Mouse (Mus musculus): ENCODE measurements around the gene Ube2i. TPM values are rescaled to one million over a fixed set of nuclear protein-coding genes. Genes with fewer than 3 reads are reported as not detected.
"Not testable (repeated sequence)": the region's sequence is repeated elsewhere in the genome, so short reads cannot be mapped to it uniquely, and the experiment has no call there.

Gene Ube2i
- total RNA-seq, 2 experiments from 2014 or later: 297 to 302 TPM

GRCm38 (mm10) chr17:25256140-25256754 lies 18.2 kb downstream of the Ube2i start, which contains the start of gene Baiap3:
Gene Baiap3 (minus strand): TSS chr17:25256364.
- intact Hi-C loops (cut with DNase I): no loop called here
- no peak for DNase-seq

DNA sequence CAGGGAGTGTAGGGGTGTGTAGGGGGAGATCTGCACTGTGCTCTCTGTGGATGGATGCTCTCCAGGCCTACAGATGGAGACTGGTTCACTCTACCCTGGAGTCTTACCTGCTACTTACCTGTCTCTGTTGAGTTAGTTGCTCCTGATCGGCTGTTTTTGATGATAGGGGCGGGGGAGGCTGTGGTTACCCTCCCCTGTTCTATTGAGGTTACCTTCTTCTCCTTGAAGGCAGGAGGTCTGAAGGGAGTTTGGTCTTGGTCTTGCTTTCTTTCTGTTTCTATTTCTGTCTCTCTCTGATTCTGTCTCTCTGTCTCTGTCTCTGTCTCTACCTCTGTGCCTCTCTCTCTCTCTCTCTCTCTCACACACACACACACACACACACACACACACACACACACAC lies 19.3 kb downstream of the Ube2i start:
- no peak for DNase-seq
- intact Hi-C loops (cut with DNase I): no loop called here

GRCm38 (mm10) chr17:25253760-25254159 lies 20.7 kb downstream of the Ube2i start:
- no peak for DNase-seq
- intact Hi-C loops (cut with DNase I): no loop called here

GRCm38 (mm10) chr17:25252643-25253042 lies 21.8 kb downstream of the Ube2i start:
- DNase-seq: no peak
- intact Hi-C loops (cut with DNase I): no loop called here

DNA sequence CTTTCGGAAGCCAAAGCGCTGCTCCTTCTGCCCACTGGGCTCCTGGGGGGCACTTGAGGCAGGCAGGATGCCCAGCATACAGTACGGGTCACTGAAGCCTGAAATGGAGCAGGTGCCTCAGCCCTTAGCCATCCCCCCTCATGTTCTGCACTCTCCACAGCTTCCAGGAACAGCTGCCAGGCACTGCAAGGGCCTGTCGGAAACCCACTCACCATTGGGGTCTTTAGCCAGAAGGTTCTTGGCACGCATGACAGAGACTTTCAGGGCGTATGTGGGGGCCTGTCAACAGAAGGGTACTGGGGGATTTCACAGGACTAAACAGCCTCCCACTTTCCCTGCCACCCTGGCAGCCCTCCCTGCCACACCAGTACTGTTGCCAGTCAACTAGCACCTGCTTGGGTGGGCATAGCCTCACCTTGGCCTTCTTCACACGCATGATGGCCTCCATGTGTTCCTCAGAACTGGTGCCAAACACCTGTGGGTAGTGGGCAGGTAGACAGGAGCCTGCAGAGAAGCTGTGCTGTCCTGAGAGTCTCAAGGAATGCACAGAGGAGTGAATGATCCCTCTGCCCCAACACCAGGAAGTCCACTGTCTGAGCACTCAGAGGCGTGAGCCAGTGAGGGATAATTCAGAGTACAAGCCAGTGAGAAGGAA lies 24.1 kb downstream of the Ube2i start:
- intact Hi-C loops (cut with DNase I): no loop called here
- DNase-seq: peak; percentile 80

GRCm38 (mm10) chr17:25248033-25248750 lies 26.2 kb downstream of the Ube2i start:
- DNase-seq: no peak
- intact Hi-C loops (cut with DNase I): no loop called here

GRCm38 (mm10) chr17:25244239-25244638 lies 30.2 kb downstream of the Ube2i start:
- intact Hi-C loops (cut with DNase I): no loop called here
- DNase-seq: no peak

GRCm38 (mm10) chr17:25243131-25243780 lies 31.2 kb downstream of the Ube2i start:
- intact Hi-C loops (cut with DNase I): no loop called here
- DNase-seq: no peak

DNA sequence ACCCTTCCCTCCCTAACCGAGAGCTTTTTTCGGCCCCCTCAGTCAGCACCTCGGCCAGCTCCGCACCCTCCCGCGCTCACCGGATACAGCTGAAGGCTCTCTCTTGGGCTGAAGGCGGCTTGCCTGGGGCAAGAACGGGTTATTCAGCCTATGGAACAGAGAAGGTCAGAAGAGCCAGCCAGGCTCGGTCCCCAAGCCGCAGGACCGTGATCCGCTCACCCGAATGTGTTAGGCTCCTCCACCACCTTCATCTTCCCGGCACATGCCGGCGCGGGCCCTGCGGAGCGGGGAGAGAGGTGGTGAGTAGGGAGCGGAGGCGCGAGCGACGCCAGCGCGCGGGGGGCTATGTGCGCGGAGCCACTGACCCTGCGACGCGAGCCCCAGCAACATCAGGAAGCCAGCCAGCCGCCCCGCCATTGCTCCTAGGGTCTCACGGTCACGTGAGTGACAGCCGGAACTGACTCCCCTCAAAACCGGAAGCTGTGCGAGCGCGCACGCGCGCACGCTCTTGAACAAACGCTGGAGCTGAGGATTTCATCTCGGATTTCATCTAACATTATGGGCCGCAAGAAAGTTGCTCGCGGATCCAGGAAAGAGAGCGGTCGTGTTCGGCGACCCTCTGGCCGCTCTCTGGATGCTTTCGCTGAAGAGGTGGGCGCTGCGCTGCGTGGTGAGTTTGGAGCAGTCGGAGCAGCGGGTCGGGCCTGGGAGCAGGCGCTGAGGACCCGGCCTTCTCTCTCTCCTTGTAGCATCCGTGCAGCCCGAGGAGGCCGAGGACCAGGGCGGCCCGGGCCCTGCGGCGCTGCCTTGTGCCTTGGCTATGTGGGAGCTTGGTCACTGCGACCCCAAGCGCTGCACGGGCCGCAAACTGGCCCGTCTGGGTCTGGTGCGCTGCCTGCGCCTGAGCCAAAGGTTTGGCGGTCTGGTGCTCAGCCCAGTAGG lies 34.5 kb downstream of the Ube2i start, which contains the start of the genes Gnptg and Tsr3:
Gene Gnptg, minus strand, starts transcription at position 430 of the 942 bp plus-strand sequence.
Gene Tsr3, plus strand, starts transcription at position 476 of the 942 bp plus-strand sequence.
- intact Hi-C loops (cut with DNase I): no loop called here
- DNase-seq: peak; percentile 88

DNA sequence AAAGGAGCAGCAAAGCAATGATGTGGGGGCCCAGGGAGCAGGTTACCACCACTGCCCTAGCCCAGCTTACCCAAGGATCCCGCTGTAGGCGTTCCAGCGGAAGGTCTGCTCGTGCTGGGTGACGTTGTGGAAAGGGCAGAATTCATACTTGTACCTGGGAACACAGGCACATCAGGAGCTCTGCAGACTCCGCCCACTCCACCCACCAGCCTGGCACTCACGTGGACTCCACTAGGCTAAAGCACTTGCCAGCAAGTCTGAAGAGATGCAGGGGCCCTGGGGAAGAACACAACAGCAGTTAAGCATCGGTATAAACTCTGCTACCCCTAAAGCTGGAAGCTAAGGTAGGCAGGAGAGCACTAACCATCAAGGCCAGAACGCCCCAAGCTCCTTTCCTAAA lies 38.8 kb downstream of the Ube2i start:
- intact Hi-C loops (cut with DNase I): no loop called here
- no peak for DNase-seq

GRCm38 (mm10) chr17:25231621-25232020 lies 42.8 kb downstream of the Ube2i start:
- intact Hi-C loops (cut with DNase I); DNase-seq: not testable (repeated sequence)

DNA sequence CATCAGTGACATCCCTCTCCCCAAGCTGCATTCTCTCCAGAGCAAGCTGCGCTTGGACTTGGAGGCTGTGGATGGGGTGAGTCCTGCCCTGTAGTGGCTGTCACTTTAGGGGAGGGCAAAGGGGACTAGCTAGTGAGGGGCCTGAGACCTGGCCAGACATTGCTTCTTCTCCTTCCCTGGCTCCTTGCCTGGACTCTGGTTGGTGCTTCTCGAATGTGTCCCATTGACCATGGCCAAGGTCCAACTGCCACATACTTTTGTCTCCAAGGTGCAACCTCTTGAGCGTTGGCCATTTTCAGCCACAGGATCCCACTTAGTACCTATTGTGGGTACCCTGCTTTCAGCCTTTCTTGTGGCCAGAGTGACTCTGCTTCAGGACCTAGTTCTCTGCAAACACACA lies 43.7 kb downstream of the Ube2i start:
- no peak for DNase-seq
- intact Hi-C loops (cut with DNase I): no loop called here

DNA sequence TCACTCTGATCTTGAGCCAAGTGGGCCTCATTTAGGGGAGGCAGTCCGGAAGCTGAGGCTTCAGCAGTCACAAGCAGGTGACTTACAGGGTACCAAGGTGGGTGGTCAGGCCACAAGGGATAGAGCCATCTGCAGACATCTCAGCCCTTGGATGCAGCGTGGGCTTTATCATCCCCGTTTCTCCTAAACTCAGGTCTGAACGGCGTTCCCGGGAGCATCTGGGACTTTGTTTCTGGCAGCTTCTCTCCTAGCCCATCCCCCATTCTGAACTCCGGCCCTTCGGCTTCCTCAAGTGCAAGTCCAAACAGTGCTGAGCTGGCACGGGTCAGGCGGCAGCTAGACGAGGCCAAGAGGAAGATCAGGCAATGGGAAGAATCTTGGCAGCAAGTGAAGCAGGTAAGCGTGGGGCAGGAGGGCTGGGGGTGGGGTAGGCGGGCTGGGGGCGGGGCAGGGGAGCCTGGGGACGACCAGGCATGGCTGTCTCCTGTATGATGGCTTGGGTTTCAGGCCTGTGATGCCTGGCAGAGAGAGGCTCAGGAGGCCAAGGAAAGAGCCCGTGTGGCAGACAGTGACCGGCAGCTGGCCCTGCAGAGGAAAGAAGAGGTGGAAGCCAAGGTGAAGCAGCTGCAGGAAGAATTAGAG lies 44.3 kb downstream of the Ube2i start:
- DNase-seq; intact Hi-C loops (cut with DNase I): not testable (repeated sequence)

DNA sequence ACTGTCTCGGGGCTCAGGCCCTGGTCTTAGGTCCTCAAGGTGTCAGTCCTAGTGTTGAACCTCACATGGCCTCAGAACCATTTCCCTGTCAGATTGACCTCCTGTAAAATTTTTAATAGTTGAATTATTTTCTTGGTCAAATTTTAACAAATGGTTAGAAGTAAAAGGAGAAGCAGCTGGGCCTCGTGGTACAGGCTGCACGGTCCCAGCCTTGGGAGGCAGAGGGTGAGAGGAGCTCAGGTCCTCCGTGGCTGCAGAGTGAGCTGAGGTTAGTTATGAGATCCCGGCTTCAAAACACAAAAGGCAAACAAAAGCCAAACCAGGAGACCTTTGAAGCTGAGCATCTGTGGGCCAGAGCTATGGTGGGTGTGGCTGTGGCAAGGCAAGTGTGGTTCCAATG lies 46.4 kb downstream of the Ube2i start:
- intact Hi-C loops (cut with DNase I): no loop called here

GRCm38 (mm10) chr17:25225659-25226058 lies 48.8 kb downstream of the Ube2i start:
- no peak for DNase-seq
- intact Hi-C loops (cut with DNase I): no loop called here

More for the DNA sequence above, 46.4 kb downstream of the Ube2i start:
- DNase-seq: no peak

DNA sequence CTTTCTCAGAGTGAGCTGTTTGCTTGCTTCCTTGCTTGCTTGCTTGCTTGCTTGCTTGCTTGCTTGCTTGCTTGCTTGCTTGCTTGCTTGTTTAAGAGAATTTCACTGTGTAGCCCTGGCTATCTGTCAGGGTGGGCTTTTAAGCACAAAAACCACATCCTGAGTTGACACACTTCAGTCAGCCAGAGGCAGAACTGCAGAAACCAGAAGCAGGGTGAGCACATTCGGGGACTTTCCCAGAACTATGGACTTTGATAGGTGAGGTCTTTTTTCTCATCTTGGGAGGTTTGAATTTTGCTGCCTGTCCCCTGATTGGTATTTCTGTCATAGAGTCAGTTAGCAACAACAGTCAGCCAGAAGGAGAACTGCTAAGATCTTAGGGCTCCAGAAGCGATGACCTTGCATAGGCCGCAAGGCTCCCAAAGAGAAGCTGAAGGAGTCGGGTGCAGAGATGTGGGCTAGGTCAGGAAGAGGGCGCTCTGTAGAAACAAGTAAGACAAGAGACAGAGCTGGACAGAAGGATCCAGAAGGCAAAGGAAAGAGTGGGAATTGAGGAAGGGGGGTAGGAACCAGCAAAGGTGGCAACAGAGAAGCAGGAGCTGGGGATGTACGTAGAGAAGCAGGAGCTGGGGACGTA lies 49.7 kb downstream of the Ube2i start:
- intact Hi-C loops (cut with DNase I): no loop called here
- DNase-seq: no peak

DNA sequence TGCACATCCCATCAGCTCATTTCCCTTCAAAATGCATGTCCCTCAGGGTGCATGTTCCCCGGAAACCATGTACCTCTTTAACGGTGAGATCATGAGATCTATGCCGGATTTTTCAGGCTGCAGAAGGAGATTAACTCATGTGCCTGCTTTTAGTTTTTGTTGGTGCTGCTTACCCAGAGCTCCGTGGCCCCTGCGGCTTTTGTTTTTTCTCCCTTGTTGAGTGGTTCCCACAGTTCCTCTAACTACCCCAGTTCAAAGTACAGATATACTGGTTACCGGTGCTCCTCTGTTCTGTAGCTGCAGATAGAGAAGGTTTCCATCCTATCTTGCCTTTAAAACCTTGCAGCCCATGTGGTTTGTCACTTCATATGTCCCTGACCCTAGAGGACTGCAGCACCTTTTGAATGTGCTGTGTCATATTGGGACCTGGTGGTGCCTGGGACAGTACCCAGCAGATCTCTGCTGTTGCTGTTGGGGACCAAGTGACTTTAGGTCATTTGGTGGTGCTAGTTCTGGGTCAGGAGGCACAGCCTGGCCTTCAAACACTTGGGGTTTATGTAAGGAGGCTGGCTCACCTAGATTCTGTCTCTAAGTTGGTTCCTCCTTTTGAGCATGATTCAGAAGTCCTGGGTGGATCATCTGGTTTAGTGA lies 51.3 kb downstream of the Ube2i start:
- intact Hi-C loops (cut with DNase I): no loop called here
- no peak for DNase-seq

DNA sequence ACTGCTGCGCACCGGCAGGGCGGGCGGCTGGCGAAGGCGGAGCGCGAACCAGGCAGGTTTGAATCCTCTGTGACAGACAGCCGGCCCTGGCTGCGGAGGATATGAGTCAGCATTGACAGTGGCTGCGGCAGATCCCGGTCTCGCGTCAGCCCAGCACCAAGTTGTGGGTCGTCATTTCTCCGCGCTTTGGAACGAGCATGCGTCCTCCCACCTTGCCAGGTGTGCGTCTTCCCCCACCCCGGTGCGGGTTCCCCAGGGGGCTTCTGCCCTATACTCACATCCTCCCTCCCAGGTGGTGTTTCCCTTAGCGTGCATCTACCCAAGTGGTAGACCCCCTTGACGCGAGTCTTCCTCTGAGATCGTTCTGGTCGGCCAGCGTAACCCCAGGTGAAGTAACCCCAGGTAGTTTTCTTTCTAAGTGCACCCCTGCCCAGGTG lies 51.9 kb downstream of the Ube2i start:
- intact Hi-C loops (cut with DNase I); DNase-seq: not testable (repeated sequence)
